Mouse (Mus musculus): ENCODE data around the gene Atp13a2. TPM values are rescaled to one million over a fixed set of nuclear protein-coding genes. Genes with fewer than 3 reads are reported as not detected.

Gene Atp13a2
- total RNA-seq, 4 experiments from 2014 or later: 40.4 to 56.6 (median 46.2) TPM

DNA sequence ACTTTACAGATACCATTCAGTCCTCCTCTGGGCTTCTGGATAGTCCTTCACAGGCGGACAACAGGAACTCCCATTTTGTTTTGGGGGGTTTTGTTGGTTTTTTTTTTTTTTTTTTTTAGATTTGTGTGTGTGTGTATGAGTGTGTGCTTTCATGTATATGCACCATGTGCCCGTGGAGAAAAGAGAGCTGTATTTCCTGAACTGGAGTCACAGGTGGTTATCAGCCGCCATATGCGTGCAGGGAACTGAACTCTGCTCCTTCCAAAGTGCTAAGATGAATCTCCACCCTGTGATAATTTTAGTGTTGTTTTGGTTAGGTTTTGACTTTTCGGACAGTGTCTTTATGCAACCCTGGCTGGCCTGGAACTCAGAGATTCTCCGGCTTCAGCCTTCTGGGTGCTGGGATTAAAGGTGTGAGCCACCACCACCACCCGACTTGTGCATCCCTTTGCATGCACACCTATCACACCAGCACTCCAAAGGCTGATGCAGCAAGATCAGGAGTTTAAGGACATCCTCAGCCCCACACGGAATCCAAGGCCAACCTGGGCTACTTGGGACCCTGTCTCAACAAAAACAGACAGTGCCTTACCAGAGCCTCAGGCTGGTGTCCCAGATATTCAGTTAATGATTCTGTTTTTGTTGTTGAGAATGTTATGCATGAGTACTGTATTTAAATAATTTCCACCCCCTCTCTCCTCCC, 24.3 kb upstream of the Atp13a2 start:
- DNase-seq: no peak

DNA sequence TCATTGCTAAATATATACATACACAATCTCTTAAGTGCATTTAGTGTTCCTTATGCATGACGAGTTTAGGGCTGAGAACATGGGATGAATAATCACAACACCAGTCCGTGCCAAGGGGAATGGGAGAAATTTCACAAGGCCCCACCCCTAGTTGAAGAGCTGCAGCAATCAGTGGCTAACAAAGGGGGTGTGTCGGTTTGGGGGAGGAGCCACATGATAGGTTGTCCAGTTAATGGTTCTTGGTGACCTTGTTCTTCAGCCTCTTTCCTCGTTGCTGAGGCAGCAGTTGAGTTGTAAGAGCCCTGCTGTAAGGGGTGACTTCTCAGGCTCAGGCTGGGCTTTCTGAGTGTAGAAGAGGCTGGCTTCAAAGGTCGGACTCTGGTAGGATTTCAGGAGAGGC, 23.7 kb upstream of the Atp13a2 start:
- peak; percentile 91 for DNase-seq

DNA sequence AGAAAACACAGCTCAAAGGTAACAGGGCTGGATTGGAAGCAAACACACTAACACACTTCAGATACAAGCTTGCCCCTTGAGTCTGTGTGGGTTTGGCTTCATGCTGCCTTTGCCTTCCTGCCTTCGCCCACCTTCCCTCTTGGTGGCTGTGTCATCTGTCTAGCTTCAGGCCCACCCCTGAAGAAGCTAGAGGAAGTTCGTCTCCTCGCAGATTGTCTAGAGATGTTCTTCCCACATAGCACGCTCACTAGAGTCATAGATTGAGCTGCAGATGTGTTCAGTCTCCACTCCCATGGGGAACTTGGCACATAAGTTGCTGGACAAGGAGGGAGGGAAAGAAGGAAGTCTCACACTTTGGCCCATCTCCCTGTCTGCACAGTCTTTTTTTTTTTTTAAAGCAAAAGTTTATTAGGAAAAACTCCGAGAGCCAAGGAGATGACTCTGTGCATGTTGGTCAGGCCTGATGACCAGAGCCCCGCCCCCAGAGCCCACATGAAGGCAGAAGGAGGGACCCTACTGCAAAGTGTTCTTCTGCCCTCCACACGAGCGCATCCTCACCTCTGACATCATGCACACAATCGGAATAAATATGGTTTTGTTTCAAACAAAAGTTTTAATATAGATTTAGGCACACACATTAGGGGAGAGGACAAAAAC, 22.6 kb upstream of the Atp13a2 start:
- DNase-seq: no peak

DNA sequence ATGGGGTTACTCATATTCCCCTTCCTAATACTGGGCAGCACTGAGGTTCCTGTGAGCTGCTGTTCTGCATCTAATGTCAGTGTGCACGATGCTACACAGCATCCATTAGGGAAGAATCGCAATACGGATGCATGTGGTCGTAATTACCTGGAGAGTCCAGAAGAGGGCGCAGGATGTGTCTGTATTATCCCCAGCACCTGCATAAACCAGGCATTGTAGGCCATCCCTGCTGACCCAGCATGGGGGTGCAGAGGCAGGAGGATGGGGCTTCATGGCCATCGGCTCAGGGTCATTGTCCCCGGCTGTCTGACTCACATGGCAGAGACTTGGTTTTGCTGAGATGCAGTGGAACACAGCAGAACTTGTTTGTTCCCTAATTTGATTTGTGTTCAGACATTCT, 22.1 kb upstream of the Atp13a2 start:
- DNase-seq: peak; percentile 92

DNA sequence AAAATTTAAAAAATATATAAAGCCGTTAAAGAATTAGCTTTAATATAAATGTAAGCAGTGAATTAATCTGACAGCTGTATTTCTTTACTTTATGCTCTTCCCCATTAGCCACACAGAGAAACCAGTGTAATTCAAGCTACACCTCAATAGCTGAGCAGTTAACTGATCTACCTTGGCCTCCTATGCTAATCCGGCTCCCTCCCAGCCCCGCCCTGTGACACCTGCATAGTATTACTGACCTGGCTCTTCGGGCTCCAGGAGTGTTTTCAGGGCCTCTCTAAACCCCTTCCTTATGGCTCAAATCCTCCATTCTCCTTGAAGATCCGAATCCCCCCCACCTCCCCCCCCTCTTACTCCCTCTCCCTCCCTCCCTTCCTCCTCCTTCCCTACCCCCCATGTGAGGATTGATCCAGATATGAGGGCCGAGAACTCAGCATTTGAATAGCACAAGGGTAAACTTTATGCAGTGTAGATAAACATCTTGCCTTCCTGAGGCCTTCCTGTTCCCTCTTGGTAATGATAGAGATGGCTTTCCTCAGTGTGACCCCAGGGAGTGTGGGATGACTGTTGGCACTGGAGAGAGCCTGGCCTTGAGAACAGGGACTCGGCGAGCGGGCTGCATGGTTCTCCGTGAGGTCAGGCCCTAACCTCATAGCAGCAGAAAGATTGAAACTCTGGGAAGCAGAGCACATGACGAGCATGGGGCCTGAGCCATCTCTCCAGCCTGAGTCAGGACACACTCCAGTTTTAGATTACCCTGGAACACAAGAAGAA, 19.1 kb upstream of the Atp13a2 start:
- DNase-seq: no peak

DNA sequence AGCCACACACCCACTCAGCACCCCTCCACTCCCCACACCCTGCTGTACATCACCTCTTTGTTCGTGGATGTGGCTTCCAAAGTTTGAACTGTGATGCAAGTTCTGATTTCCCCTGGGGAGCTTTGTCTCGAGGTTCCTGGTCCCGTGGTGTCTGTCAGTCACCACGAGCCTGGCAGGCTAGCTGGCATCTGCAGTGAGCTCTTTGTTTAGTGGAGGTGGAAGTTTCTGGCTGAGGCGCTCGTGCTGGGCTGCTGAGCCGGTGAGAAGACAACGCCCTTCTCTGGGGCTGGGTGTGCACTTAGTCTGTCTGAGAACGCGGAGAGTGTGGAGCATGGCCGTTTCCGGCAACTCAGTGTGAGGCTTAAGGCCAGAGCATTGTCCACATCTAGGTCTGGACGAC, 15.0 kb upstream of the Atp13a2 start:
- DNase-seq: no peak

DNA sequence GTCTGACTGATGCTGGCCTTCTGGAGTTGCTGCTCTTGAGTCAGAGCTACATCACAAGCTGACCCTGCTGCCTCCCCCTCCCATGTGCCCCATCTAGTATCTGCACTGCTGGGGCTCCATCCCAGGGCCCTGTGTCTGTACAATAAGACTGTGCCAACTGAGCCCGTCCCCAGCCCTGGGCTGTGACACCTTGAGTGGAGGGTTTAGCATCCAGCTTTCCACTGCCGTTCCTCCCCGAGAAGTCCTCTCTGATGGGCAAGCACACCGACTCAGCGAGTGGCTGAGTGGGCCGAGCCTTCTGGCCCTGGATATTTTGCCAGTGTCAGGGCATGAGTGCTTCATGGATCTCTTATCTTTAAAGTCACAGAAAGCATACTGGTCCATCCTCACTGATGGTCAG, 12.3 kb upstream of the Atp13a2 start:
- no peak for DNase-seq

DNA sequence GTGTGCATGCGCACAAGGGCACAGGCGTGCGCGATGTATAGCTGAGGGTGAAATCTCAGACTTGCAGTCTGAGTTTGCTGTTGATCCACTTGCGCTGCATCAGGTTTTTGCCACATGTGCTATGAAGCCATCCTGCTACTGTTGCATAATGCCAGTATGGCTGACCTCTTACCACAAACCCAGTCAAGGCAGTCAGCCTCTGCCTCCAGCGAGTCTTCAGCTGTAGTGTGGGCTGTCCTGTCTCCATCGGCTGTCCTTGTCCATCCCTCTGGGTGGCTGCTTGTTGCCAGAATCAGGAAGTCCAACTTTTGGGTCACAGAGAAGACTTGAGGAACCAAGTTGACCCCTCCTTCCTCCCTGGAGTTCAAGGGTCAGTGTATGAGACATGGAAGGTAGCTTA, 11.3 kb upstream of the Atp13a2 start:
- DNase-seq: no peak

DNA sequence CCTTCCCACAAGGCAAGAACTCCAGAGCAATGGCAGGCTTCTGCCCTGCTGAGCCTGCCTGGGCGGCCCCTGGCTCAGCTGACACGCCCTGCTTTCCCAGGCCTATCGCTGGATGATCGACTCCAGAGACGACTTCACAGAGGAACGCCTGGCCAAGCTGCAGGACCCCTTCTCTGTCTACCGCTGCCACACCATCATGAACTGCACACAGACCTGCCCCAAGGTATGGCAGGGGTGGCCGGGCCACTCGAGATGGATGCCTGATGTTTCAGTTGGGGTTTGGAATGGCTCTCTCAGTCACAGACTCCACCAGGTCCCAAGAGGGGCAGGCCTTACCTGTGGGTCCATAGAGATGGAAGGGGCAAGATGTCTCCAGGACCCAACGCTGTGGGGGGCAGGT, 9.4 kb upstream of the Atp13a2 start:
- DNase-seq: no peak

DNA sequence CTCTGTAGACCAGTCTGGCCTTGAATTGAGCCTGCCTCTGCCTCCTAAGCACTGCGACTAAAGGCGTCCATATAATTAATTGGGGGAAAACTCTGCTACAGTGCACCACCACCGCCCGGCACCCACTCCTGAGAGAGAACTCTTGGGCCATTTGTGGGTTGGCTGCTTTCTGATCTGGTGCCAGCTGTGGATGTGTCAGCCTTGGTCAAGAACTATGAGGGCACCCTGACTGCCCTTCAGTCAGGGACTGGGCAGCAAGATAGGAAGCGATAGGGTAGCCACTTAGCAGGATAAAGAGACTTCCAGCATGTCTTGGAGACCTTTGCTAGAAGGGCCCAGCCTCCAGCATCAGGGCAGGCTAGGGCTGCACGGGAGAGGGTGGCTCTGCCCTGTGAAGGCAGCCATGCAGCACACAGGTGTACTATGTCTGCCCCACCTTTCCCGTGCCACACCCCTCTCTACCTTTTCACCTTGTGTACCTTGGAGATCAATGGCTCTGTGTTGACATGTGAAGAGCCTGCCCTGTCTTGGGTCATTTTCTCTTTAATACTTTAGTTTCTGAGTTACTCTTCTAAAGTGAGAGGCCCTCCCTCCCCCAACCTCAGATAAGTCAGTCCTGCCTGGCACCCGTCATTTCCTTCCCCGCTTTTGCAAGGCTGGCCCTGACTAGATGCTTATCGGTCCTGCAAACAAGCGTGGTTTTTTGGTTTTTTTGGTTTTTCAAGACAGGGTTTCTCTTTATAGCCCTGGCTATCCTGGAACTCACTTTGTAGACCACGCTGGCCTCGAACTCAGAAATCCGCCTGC, 8.6 kb upstream of the Atp13a2 start:
- peak; percentile 66 for DNase-seq

DNA sequence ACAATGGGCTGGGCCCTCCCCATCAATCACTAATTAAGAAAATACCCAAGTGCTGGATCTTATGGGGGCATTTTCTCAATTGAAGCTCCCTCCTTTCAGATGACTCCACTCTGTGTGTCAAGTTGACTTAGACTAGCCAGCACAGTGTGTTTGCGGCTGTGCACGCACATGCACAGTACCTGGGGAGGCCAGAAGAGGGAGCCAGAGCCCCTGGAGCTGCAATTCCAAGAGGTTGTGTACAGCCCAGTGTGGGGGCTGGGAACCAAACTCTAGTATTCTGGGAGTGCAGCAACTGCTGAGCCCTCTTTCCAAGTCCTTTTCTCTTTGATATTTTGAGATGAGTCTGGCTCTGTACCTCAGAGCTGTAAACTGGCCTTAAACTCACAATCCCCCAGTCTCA, 5.1 kb upstream of the Atp13a2 start:
- DNase-seq: no peak

DNA sequence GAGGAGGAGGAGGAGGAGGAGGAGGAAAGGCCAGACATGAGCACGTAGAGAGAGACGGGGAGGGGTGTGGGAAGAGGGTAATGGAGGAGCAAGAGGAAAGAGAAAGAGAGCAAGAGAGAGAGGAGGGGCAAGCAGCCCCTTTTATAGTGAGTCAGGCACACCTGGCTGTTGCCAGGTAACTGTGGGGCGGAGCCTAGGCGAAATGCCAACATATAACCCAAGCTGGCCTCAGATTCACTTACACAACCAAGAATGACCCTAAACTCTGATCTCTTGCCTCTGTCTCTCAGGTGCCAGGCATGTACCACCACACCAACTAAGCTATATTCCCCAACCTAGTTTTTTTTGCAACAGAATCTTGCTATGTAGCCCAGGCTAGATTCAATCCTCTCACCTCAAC, 3.9 kb upstream of the Atp13a2 start:
- DNase-seq: no peak

DNA sequence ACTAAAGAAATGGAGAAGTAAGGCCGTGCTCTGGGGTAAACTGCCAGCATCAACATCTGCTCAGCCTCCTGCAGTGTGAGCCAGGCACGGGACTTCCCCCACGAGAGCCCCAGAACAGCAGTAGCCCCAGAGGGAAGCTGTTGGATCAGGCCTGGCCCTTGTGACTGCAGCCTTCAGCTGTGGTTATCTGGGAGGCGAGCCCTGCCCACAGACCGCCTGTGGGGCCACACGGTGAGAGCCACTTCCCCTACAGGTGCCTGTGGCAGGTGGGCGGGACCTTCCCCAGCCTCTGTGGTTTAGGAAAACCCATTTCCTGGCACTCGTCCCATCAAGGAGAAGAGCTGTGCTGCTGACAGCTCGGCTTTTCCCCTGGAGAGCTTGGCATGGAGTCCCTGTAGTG, 3.2 kb upstream of the Atp13a2 start:
- no peak for DNase-seq

DNA sequence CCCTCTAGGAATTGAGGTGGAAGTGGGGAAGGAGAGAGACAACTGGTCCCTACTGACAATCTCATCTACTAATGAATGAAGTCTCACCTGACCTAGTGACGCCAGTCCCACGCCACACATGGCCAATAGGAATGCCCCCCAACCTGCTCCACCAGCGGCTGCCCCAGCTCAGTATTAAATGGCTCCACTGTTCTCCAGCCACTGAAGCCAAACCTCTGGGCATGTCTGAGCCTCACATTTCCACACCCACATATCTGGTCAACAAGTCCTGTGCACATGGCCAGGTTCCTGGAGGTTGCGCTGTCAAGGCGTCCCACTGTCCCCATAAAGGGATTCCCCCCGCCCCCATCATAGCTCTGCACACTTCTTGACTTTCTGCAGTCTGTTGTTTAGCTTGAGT, 2.1 kb upstream of the Atp13a2 start:
- DNase-seq: no peak

DNA sequence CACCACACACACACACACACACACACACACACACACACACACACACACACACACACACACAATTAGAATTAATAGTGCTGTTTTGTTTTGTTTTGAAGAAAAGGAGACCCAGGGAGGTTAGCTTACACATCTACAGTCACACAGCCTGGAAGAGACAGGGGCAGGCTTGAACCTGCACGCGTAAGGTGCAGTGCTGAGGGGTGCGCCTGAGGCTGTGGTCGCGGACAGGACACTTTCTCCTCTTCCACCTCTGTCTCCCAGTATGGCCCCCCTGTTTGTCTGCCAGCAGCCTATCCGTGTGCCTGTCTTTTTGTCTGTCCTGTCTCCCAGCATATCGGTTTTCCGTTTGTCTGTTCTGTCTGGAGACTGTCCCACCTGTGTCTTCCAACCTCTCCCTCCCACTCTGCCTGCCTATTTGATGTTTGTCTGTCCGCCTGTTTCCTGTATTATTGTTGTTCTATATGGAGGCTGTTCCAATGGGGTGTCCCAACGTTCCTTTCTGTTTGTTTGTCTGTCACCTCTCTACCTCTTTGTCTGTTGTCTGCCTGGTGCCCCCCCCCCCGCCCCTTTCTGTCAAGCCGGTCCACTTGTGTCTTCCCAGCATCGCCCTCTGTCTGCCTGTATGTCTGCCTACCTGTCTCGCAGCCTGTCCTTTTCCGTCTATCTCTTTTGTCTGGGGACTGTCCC, 506 bp upstream of the Atp13a2 start:
- no peak for DNase-seq

DNA sequence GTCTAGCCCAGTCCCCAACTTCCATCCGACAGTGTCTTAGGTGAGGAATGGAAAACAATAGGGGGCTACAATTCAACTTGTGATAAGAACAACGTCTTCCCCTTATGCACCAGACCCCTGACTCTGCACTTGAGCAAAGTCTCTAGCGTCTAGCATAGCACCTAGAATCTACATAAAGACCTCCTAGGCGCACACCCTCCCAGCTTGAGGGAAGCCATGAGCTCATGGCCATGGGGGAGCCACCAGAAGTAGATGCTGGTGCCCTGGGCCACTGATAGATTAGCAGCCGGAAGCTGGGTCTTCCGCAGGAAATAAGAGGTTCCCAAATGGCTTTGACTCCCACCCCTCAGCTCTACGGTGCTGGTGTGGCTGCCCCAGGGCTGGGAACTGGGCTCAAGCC, 803 bp downstream of the Atp13a2 start:
- no peak for DNase-seq

DNA sequence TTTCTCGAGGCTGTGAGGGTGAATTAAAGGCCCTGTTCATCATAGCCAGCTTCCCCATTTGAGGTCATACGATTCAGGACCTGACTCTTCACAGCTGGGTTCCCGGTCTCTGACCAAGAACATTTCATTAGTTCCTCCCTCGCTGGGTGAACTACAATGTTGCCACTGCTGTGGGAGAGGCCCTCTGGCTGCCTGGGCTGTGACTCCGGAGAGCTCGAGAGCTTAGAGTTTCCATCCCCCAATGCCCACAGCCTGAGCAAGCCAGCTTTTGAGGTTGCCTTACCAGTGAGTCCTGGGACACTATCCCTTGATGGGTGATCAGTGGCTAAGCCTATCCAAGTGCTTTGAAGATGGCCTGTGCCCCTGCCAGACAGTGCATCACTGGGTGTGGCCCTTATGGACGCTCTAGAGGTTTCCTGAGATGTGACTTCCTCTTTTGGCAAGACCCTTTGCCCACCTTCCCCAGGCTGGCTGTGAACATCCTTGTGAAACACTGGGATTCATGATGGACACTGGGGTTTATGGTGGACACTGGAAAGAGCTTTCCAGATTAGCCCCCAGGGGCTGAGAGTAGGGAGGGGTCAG, 2.1 kb downstream of the Atp13a2 start:
- DNase-seq: no peak

DNA sequence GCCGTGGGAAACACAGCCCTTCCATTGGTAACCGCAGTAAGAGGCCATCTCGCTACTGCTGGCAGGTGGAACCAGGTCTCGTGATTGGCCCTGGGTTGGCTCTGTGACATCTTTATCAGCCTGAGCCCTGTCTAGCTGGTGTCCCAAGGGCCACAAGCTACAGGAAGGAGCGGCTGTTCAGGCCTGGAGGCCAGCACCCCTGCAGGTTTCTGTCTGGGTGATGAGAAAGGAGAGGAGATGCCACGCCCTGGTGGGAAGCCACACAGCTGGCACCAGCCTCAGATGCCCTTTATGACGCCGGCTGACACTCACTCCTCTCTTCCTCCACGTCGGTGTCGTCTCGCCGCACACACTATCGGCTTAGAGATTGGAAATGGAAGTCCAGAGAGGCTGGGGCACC, 2.8 kb downstream of the Atp13a2 start:
- DNase-seq: no peak

DNA sequence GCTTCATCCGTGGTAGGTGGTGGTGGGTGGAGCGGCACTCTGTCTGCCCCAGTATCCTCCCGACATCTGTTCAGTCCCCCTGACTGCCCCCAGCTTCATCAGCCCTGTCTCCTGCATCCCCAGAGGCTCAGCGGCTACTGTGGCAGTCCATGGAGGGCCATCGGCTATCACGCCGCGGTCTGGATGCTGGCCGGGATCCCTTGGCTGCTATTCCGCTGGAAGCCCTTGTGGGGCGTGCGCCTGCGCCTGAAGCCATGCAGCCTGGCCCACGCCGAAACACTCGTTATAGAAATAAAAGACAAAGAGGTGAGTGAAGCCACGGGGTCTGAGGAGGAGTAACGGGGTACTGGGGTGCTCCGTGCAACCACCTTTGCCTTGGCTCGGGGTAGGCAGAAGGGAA, 5.5 kb downstream of the Atp13a2 start:
- DNase-seq: no peak

DNA sequence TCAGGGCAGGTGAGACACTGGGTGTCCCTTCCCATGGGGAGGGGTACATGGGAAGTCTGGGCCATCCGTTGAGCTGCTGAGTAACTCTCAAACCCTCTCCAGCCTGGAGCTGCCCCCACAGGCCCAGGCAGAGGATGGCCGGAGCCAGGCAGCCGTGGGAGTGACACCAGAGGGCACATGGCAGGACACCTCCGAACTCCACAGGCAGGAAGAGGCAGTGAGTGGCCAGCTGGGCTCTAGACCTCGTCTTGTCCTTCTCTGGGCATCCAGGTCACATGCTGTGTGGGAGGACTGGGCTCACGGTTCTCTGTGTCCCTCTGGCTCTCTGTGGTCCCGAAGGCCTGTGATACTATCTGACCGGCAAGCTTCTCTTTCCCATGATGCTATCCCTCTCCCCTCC, 7.2 kb downstream of the Atp13a2 start:
- DNase-seq: no peak

DNA sequence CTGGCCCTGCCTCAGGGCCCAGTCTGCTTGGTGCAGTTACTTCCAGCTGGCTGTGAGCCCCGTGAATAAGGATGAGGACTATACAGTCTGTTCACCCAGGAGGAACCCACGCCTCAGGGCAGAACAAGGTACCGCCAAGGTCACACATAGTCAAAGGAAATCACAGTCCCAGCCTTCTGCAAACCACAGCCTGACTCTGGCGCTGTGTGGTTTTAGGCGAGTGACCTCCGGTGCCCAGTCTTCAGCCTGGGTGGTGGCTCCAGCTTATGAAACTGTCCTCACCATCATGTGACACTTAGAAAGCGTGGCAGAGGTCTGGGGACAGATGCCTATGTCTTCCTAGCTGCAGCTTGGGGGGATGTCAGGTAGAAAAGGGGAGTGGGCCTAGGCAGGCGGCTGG, 9.1 kb downstream of the Atp13a2 start:
- DNase-seq: no peak

DNA sequence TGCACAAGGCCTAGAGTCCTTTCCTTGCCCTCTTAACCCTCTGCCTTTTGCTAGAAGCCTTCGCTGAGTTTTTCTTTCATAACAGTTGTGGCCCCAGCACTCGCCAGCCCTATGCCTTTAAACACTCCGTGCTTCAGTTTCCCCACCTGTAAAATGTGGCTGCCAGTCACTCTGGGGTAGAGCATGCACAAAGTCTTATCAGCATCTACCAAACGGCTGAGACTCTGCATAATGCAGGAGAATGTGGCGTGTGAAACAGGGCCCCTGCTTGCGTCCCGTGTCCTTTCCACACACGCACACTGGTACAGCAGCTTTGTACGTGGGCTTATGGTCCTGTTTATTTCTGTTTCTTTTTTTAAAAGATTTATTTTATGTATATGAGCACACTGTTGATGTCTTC, 10.1 kb downstream of the Atp13a2 start:
- DNase-seq: no peak

Measured in adrenal gland, adult 8-10 months (tissue).